Mouse (Mus musculus): Measurements from ENCODE around the gene Gps1.
A peak's percentile ranks its signal among the peaks of the same experiment; 100 is the strongest.
"Not testable (repeated sequence)": the region's sequence is repeated elsewhere in the genome, so short reads cannot be mapped to it uniquely, and the experiment has no call there.

Gps1 gene

DNA sequence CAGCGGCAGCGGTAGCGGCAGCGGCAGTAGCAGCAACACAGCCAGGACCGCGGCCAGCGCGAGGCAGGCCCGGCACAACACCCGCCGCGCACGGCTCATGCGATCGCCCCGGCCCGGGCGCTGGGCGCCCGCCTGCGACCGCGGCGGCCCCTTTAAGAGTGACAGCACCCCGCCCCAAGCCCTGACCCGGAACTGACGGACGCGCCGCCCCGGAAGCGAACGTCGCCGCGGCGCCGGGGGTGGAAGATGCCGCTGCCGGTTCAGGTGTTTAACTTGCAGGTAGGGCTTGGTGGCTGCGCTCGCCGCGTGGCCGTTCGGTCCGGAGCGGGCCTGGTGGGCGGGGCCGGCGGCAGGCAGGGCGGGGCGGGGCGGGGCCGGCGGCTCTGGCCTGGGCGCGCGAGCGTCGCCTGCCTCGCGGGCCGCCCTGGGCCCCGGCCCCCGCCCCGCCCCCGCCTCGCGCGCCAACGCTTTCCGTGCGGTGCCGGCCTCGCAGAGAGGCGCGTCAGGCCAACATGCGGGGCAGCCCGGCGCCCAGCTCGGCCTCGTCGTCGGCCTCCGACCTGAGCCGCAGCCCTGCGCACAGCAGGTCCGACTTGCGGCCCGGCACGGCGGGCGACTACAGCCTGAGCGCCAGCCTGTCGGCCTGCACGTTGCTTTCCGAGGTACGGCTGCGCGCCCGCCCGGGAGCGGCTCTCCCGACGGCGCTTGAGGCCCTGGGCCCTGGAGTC is at the start of gene Gps1, which contains the start of gene Rfng:
Gps1 (plus strand) TSS at position 209 of the 728 bp plus-strand sequence.
Rfng (minus strand) TSS at position 144 of the 728 bp plus-strand sequence.
- DNase-seq (ENCODE audit: low spot score in 2 of 2): peak; percentile 77 to 87

DNA sequence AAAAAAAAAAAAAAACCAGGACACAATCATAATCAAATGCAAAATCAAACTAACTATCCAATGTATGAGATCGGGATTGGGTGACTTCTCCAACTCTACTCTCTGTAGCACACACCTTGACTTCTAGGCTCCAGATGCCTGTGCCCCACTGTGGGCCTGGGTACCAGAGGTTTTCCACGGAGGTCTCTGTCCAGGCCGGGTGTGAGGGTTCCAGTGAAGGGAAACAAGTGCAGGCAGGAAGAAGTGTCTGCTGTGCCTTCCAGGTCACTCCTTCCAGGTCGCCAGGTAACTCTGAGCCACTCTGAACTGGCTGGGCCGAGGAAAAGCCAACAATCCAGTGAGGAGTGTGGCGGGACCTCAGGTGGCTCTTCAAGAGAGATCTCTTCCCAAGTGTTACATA is 47.6 kb upstream of the Gps1 start:
- DNase-seq (ENCODE audit: low spot score in 2 of 2): no peak

DNA sequence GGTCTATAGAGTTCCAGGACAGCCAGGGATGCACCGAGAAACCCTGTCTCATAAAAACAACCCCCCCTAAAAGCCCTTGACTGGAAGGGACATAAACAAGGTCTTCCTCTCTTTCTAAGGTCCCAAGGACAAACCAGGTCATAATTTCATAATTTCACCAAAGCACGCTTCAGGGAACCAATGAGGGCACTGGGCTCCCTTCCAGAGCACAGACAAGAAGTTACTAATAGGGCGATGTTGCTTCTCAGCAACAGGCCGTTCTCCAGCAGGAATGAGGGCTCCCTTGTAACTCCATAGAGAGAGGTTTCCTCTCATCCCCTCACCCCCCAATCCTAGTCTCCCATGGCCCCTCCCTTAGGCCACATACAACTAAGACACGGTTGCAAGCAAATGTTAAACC is 43.1 kb upstream of the Gps1 start:
- no peak for DNase-seq (ENCODE audit: low spot score in 2 of 2)

- no peak for DNase-seq (ENCODE audit: low spot score in 2 of 2)
Observed at GRCm38 (mm10) chr11:120744121-120744701, 39.9 kb upstream of the Gps1 start.

- no peak for DNase-seq (ENCODE audit: low spot score in 2 of 2)
Observed at GRCm38 (mm10) chr11:120747974-120748373, 36.1 kb upstream of the Gps1 start.

DNA sequence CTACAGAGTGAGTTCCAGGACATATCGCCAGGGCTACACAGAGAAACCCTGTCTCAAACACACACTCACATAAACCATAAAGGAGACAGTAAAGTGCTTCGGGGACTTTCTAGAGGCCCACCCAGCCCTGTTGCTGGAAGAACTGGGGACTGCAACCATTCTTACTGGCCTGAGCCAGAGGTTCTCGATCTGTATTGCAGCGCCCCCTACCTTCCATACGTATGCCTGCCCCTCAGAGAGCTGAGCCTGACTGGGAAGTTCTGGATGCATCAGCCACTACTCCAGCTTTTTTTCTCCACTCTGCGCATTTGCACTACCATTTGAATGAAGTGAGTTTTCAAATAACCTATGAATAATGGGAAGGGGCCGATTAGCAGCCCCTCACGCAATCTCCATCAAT is 34.6 kb upstream of the Gps1 start:
- DNase-seq (ENCODE audit: low spot score in 2 of 2): peak in 1 of 2 experiments; percentile 65

DNA sequence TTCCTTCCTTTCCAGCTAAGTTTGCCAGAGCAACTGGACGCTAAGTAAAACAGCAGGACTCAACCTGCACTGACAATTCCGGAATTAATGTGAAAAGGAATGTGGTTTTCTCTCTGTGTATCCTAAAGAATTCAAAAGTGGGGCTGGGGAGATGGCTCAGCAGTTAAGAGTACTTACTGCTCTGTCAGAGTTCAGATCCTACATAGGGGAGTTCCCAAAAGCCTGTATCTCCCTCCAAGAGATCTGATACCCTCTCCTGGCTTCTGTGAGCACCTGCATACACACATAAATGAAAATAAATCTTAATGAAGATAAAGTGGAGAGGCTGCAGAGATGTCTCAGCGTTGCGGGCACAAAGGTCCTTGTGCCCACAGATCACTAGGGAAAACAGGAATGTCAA is 32.5 kb upstream of the Gps1 start:
- no peak for DNase-seq (ENCODE audit: low spot score in 2 of 2)

GRCm38 (mm10) chr11:120760236-120760635 is 23.8 kb upstream of the Gps1 start:
- no peak for DNase-seq (ENCODE audit: low spot score in 2 of 2)

GRCm38 (mm10) chr11:120761811-120762671 is 22.0 kb upstream of the Gps1 start:
- DNase-seq (ENCODE audit: low spot score in 2 of 2): no peak

- not testable (repeated sequence) for DNase-seq (ENCODE audit: low spot score in 2 of 2)
Observed at GRCm38 (mm10) chr11:120762672-120763041, 21.4 kb upstream of the Gps1 start, which contains the start of gene Hmga1b. Hmga1b (plus strand) TSS chr11:120762794.

DNA sequence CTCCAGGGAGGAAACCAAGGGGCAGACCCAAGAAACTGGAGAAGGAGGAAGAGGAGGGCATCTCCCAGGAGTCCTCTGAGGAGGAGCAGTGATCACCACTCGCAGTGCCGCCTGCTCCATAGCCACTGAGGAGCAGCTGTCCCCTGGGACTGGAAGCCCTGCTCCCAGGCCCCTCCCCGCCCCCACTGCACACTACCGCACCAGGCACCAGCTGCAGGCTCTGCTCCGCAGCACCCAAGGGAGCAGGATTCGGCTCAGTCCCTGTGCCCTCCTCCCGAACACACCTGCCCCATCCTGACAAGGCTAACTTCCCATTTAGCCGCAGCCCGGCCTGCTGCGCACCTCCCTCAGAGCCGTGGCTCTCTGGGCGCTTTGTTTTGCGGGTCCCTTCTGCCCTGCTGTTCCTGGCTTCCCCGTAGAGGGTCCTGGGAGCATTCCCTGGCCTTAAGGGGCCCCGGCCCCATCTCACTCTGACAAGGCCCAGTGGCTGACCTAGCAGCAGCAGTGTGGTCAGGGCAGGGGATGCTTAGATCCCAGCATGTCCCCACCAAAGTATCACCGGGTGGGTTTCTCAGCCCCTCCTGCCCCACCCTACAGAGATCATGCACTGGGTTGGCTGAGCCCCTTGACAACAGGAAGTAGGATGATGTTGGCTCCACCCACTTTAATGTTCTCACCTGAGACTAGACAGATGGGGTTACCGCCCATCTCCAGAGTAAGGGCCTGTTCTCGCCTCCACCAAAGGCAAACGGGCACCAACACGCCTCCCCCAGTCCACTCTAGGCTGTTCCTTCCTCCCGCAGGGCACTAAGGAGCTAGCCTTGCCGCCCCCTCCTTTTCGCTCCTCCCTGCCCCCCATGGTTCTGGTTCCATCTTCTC is 20.7 kb upstream of the Gps1 start:
- not testable (repeated sequence) for DNase-seq (ENCODE audit: low spot score in 2 of 2)

GRCm38 (mm10) chr11:120767023-120767422 is 17.0 kb upstream of the Gps1 start:
- DNase-seq (ENCODE audit: low spot score in 2 of 2): not testable (repeated sequence)

DNA sequence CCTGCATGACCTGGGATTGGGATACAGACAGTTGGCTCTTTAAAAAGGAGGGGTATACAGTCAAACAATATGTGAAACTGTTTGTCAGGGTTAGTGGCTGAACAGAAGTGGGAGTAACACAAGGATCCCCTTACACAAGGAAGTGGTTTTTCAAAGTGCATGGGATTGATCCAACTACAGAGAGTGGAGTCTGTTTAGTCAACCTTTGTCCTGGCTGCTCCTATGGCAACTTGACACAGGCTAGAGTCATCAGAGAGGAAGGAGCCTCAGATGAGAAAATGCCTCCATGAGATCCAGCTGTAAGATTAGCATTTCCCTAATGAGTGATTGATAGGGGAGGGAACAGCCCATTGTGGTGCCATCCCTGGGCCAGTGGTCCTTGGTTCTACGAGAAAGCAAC is 15.9 kb upstream of the Gps1 start:
- no peak for DNase-seq (ENCODE audit: low spot score in 2 of 2)

DNA sequence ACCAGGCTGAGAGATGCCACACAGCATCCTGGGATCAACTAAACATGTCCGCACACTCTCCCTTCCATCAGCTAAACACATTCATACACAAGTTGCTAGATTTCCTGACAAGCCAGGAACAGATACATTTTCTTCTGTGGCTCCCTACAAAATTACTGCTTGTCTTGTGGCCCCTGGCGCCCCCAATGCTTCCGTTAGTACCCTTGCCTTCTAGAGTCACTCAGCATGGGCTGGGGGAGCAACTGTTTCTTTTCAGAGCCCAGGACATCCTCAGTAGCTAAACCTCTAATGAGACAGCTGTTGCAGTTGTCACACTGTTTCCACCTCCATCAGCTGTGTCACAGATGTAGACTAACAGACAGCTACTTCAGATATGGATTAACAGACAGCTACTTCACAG is 11.3 kb upstream of the Gps1 start:
- DNase-seq (ENCODE audit: low spot score in 2 of 2): no peak

DNA sequence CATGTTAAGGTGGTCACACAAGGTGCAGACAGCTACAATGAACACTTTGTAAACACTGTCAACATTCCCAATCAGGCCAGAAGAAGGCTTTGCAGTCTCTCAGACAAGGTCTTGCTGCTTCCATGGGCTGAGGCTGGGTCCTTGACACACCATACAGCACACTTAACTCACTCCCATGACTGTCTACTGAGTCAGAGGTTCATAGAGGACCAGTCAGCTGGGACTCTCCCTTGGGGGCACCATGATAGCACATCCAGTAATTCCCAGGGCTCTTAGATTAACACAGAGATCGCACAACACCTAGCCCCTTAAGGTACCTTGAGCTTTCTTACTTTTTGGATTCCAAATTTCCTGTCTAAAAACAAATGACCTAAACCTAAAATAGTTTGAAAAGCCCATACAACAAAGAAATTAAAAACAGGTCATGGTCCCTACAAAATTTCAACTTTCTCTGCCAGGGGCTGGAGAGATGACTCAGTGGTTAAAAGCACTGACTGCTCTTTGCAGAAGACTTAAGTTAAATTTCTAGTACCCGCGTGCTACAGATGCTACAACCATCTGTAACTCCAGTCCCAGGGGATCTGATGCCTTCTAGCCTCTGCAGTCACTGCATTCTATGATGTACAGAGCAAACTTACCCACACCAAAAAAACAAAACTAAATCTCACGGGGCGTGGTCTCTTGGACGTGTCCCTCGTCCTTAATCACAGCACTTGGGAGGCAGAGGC is 10.4 kb upstream of the Gps1 start:
- DNase-seq (ENCODE audit: low spot score in 2 of 2): no peak

DNA sequence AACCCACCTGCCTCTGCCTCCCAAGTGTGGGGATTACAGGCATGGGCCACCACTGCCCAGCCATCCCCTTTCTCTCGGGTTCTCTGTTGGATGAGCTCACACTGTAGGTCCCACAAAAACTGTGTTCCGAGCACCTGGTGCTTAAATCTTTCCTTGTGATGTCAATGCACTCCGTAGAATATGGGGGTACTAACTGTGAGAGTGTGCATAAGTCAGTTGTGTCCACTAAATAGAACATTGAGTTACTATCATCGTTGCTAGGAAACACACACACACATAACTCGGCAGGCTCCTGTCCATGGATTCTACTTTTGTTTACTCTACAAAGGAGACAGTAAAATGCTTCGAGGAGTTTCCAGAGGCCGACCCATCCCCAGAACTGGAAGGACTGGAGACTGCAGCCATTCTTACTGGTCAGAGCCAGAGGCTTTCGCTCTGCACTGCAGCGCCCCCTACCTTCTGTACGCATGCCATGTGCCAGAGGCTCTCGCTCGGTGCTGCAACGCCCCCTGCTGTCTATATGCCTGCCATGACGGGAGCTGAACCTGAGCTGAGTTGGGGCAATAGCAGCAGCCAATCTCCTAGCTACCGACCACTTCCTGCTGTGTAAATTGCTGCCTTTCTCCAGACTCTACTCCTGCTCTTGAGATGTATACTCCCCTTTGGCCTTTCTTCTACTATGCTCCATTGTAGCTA is 8.2 kb upstream of the Gps1 start:
- peak; percentile 87 to 95 for DNase-seq (ENCODE audit: low spot score in 2 of 2)

DNA sequence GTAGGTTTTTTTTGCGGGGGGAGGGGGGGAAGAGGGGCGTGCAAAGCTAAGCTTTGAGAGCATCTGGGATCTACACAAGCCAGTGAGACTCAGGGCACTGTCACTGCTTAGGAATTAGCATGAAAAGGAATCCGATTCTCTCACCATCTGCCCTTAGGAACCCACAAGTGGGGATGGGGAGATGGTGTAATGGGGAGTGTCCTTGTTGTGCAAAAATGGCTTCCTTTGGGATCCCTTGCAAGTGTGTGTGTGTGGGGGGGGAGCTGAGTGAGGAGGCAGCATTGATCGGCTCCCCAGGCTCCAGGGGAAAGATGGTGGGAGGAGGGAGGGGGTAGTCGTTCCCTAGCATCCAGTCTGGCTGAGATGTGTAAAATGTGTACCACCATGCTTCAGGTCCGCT is 6.9 kb upstream of the Gps1 start:
- DNase-seq (ENCODE audit: low spot score in 2 of 2): no peak

DNA sequence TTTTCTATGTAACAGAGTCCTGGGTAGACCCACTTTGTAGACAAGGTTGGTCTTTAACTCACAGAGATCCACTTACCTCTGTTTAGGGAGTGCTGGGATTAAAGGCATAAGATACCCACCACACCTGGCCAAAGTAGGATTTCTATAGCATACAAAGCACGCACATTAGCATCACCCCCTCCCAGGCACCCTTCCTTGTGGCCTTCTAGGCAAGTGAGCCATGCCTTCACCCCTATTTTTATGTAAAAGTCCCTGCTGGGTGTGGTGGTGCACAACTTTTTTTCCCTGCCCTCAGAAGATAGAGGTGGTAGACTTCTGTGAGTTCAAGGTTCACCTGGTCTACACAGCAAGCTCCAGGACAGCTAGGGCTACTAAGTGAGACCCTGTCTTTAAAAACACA is 4.2 kb upstream of the Gps1 start:
- DNase-seq (ENCODE audit: low spot score in 2 of 2): no peak

DNA sequence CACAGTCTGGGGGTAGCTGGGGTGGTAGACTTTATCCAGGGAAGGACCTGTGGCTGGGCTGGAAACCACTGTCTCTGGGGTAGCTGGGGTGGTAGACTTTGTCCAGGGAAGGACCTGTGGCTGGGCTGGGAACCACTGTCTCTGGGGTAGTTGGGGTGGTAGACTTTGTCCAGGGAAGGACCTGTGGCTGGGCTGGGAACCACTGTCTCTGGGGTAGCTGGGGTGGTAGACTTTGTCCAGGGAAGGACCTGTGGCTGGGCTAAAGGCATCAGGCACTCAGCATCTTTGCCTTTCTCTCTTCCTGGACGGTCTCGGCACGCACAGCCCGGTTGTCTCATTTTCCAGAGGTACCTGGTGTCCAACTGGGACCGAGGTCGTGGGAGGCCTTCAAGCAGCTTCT is 2.7 kb upstream of the Gps1 start:
- not testable (repeated sequence) for DNase-seq (ENCODE audit: low spot score in 2 of 2)

DNA sequence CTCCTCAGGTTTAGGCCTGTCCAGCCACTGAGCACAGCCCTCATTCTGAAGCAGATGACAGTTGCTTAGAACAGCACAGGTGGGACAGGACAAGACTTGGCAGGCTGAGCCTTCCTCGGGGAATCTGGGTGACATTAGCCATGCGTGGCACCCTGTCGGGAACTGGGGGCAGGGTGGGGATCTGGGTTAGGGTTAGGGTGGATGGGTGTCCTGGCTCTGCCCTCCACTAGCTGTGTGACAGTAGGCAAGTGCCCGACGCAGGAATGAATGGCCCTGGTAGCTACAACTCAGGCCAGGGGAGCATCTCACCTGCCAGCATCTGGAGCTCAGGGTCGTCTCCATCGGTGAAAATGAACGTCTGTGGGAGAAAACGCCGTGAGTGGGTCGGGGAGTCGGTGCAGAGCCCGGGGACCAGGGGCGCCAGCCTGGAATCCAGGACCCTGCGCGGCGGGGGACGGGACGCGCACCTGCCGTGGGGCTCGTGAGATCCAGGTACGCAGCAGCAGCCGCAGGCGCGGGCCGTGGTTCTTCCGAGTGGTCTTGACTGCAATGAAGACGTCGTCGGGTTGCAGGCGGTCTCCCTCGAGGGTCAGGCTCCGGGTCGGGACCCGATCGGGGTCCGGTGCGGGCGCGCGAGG is 527 bp upstream of the Gps1 start:
- DNase-seq (ENCODE audit: low spot score in 2 of 2): no peak
